Mouse (Mus musculus): Measurements from ENCODE around the gene Rassf7.

GRCm38 (mm10) chr7:141216894-141217293 lies 1.2 kb downstream of the Rassf7 start:
- TF ChIP-seq CTCF (IDR thresholded peaks at IDR 0.05; ENCODE audit: insufficient read depth, low read depth, low read length) (no peak), POLR2A (IDR thresholded peaks at IDR 0.05; ENCODE audit: insufficient read depth, low read depth, low read length) (no peak)

Data from olfactory bulb, adult 2 months (tissue).